Mouse (Mus musculus) adrenal gland, postnatal 25 days (tissue): ENCODE results near the gene Hddc3. TPM values are rescaled to one million over a fixed set of nuclear protein-coding genes. Genes with fewer than 3 reads are reported as not detected.

Experiments
- DNase-seq: peaks from one replicate; pipeline ENCODE4 v3.0.0; 2021; ENCODE audit warnings: mixed read lengths
- total RNA-seq: library from RNA; stranded (reverse); gene quantifications from 2 replicates; pipeline ENCODE4 v1.2.3, GENCODE M21; 2021

The Hddc3 gene
- total RNA-seq, 1 experiment from 2014 or later: 37.9 TPM

GRCm38 (mm10) chr7:80334848-80335247 lies 8.1 kb upstream of the Hddc3 start:
- DNase-seq: no peak

- DNase-seq: no peak
Measured at GRCm38 (mm10) chr7:80336932-80337331, 6.0 kb upstream of the Hddc3 start.

DNA sequence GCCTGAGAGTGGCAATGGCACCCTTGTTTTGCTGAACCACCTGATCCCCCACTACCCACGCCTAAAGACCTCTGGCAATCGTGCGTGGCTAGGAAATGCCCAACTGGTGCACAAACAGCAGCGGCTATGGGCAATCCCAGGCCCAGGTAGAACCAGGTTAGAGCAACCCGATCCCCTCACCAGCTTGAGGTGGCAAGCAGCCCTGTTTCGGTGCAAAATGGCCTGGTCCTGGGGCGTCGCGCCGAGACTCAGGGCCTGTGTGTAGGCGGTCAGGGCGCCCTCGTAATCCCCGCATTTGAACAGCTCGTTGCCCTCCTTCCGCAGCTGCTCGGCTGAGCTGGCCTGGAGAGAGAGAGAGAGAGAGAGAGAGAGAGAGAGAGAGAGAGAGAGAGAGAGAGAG lies 3.5 kb upstream of the Hddc3 start:
- no peak for DNase-seq

GRCm38 (mm10) chr7:80339793-80340628 lies 2.9 kb upstream of the Hddc3 start:
- peak; percentile 98 for DNase-seq

DNA sequence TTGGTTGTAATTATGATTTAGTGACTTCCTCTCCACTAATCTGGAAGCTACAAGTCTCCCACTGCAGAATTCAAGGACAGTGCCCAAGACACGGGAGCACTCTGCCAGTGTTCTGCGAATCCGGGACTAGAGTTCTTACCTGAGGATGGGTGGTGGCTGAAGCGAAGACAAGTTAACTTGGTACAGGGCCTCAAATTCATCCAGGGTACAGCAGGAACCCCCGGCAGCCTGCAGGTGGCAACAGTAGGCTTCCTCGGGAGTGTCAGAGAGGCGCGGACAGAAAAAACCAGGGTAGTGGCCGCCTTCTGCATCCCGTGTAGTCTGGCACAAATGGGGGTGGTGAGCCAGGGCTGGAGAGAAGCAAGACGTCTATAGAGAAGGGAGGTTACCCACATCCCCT lies 2.1 kb upstream of the Hddc3 start, which contains the start of gene Unc45a:
Unc45a (minus strand) TSS at position 213 of the 400 bp plus-strand sequence.
- peak; percentile 67 for DNase-seq

DNA sequence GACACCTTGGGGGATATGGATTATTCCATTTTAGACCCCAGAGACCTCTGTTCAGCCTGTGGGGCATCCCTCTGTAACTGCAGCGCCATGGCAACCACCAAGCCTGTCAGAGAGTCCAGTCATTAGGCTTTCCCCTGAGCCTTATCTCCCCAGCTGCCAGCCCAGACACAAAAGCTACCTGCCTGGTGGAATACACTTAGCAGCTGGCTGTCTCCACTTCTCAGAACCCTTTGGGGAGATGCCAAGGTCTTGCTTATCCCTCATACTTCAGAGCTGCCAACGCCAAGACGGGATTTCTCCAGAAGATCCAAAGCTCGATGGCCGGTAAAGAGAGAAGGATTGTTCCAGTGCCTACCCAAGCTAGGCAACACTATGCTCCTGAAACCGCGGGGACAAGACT lies 1.1 kb upstream of the Hddc3 start:
- no peak for DNase-seq

DNA sequence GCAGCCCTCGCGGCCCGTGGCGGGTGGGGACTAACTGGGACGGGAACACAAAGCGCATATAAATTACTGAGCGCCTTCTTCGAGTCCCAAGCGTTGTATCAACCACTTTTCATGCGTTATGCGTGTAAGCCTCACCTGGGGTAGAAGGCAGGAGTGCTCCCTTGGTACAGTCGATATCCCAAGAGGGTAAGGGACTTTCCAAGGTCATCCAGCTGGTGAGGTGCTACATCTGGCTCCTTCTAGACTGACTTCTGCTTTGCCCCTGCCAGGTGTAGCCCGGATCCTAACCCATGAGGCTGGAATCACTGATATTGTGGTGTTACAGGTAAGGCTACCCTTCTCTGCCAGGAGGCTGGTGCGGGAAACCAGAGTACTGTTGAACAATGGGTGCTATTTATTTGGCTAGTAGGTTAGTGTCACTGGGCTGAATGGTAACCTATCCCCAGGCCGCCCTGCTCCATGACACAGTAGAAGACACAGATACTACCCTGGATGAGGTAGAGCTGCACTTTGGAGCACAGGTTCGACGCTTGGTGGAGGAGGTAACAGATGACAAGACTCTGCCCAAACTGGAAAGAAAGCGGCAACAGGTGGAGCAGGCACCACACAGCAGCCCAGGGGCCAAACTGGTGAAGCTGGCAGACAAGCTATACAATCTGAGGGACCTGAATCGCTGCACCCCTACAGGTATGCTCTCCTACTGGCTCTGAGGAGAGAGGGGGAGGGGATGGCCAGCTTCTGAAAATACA lies 540 bp downstream of the Hddc3 start:
- no peak for DNase-seq

GRCm38 (mm10) chr7:80346173-80346572 lies 3.3 kb downstream of the Hddc3 start:
- no peak for DNase-seq

GRCm38 (mm10) chr7:80346830-80347229 lies 3.9 kb downstream of the Hddc3 start:
- DNase-seq: no peak

DNA sequence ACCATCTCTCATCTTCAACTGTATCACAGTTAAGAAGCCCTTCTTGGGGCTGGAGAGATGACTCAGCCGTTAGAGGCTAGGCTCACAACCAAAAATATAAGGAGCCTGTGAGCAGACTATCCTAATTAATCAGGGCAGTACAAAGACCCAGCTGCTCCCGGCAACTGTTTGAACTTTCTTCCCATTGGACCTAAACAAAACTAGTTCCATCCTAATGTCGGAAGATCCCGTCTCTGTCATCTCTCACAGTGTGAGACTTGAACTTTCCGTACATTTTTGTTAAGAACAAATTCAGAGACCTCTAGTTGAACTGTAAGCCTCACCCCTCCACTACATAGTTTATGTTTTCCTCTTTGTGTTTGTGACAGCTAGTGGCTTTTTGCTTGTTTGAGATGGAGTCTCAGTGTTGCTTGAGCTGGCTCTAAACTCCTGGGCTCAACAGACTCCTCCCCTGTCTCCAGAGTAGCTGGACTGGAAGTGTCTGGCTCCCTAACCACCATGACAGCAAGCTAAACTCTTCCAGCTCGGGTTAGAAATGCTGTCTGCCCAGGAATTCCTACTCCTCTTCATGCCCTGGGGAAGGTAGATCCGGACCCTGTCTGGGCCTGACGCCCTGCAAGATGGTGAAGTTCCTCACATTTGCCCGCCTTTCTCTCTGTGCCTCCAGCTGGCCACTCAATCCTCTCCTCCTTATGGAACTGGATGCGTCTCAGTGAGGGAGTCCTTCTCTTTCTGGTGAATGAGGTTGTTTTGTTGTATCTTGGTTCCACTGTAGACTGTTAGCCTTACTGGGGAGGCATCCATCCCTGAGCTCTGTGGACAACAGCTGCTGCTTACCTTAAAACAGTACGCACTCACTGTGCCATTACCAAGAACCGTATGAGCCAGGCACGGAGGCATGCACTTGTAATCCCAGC lies 5.0 kb downstream of the Hddc3 start:
- no peak for DNase-seq

DNA sequence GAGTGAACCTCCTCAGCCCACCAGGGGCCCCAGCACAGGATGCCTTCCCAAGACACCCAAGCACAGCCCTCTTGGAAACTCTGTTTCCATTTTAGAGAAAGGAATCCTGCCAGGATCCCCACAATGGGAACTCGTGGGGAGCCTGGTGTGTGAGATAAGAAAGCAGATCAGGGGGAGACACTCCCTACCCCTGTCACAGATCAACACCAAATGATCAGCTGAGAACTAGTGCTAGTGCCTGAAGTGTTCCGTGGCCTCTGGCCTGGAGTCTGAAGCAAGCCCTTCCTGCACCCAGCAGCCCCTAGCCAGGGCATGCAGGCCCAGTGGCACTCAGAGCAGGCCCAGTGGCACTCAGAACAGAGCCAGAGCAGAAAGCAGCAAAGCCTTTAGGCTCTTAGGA lies 7.9 kb downstream of the Hddc3 start:
- DNase-seq: no peak

DNA sequence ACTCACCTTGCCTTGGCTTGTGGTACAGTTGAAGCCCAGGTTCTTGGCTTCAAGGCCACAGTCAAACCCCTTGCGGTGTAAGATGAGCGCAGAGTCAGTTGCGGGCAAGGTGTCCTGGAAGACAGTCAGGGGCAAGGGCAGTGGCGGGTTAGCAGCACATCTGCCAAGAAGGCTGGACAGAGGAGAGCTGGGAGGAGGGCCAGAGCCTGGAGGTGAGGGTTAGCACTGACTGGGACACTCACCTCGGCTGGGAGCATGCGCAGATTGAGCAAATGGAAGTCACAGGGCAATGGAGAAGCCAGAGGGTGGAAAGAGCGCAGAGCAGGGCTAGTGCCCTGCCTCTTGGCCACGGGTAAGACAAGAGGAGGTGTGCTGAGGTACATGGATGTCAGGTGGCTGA lies 10.0 kb downstream of the Hddc3 start:
- no peak for DNase-seq

DNA sequence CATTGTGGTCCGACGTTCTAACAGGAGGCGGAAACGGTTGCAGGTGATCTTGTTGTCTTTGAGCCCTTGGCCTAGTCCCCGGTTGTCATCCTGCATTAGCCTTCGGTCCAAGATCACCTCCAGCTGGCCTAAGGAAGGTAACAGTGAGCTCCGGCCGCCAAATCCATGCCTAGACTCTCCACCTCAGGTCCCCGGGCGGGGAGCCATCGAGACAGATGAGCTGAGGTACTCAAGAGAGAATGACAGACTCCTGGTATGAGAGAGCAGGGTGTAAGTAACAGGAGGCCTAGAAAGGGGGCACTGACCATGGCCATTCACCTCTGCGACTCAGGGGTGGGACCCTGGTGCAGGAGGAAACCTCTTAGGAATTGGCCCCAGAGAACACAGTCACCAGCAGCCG lies 13.4 kb downstream of the Hddc3 start:
- no peak for DNase-seq

DNA sequence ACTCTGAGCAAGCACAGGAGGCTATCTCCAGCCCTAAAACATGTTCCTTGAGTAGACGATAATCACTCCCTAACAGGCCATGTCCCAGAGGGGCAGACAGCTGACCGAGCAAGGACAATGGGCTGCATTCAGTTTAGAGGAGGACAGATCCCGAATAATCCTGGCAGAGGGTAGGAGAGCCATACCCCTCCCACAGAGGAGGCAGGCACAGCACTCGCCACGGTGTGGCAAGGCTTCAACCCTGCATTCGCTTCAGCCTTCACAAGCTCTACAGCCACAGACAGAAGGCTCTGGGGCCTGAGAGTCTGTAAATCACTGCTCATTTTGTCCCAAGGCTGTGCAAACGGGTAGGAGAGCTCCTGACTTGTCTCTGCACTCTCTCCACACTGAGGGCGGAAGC lies 14.3 kb downstream of the Hddc3 start:
- DNase-seq: no peak

GRCm38 (mm10) chr7:80358039-80358438 lies 15.1 kb downstream of the Hddc3 start:
- DNase-seq: no peak

DNA sequence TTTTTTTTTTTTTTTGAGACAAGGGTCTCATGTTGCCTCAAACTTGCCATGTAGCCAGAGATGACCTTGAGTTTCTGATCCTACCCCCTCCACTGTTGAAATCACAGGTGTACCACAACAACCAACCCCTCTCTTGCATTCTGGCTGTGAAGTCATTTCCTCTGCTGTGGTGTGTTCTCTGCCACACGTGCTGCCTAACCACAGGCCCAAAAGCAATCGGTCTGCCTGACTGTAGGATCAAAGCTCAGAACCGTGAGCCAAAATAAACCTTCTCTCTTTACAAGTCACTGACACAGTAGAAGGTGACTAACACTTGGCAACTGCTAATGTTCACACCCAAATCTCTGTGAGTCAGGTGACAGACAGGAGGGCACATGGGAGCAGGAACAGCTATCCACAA lies 17.5 kb downstream of the Hddc3 start:
- DNase-seq: no peak

- DNase-seq: peak; percentile 73
Measured at GRCm38 (mm10) chr7:80365759-80366158, 22.9 kb downstream of the Hddc3 start.

GRCm38 (mm10) chr7:80367232-80367631 lies 24.3 kb downstream of the Hddc3 start:
- DNase-seq: no peak

- DNase-seq: no peak
Measured at GRCm38 (mm10) chr7:80368009-80368408, 25.1 kb downstream of the Hddc3 start.

DNA sequence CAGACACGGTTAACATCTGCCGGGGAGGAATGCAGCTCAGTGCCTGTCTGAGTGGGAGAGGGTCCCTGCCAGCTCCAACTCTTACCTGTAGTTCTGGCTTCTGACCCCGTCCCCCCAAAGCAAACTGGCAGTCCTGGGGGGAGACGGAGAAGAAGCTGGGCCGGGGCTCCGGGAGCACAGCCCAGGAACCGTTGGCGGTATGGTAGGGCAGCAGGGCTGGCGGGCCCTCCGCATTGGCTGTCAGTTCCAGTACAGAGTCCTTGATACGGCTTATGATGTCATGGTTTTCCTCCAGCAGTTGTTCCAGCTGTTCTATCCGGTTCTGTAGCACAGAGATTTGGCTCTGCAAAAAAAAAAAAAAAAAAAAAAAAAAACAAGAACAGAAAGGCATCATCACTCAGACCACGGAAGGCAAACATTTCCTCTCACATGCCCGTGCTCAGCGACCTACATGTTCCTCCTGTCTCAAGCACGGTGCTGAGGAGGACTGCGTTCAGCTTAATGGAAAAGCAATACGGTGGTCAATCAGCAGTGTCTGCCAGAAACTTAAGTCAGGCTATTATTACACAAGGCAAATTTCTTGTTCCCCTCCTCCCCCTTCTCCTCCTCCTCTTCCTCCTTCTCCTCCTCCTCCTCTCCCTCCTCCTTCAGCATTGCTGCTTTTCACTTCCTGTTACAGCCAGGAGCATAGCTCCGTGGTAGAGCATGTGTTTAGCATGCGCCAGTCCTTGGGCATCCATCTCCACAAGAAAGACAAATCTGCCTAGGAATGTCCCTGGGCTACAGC lies 25.9 kb downstream of the Hddc3 start:
- peak; percentile 53 for DNase-seq

DNA sequence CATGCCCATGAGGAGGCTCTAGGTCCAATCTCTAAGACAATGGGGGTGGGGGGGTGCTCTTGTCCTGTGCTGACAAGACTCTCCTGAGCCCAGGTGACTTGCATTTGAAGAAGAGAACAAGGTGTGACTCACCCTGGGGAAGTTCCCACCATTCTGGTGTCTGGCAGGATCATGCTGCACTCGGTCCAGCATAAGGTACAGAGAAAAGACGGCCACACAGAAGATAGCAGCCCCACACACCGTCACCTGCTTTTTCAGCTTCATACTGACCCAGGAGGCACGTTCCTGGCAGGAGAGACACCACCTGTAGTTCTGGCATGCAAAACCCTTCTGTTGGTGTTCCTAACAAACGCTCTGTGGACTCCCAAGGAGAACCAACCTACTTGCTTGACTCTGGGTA lies 26.6 kb downstream of the Hddc3 start:
- DNase-seq: no peak

DNA sequence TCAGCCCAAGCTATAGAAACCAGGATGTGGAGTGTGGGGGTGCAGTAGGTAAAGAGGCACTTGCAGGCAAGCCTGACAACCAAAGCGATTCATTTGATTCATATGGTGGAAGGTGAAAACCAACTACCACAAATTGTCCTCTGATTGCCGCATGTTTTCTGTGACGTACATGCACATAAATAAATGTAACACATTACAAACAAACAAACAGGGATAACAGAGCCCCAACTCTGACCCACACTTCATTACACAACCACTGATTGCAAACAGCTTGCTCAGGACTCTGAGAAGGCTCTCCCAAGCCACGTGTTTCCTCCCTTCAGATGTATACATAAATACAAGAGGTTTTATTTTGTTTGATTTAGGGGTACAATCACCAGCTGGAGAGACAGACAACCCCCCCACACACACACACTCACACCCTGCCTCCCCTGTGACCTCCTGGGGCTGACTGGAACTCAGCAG lies 27.1 kb downstream of the Hddc3 start:
- no peak for DNase-seq
